Mouse (Mus musculus) ES-E14 (cell line): Measurements from ENCODE around the gene Tmem114.

Experiments used
- CHD2 ChIP-seq: IDR thresholded peaks from 2 replicates; pipeline ENCODE4 v1.6.1; 2014; ENCODE audit warnings: mild to moderate bottlenecking, low read depth, low read length, inconsistent platforms
- HCFC1 ChIP-seq: IDR thresholded peaks from 2 replicates; pipeline ENCODE4 v1.6.1; 2012; ENCODE audit warnings: low read length, inconsistent platforms, borderline replicate concordance; ENCODE audit not compliant: insufficient read depth
- ZC3H11A ChIP-seq: IDR thresholded peaks from 2 replicates; pipeline ENCODE4 v1.6.1; 2012; ENCODE audit warnings: low read depth, mild to moderate bottlenecking, inconsistent platforms, low read length, borderline replicate concordance
- ZNF384 ChIP-seq: IDR thresholded peaks from 2 replicates; pipeline ENCODE4 v1.6.1; 2012; ENCODE audit warnings: low read depth, low read length, inconsistent platforms

- no peak for TF ChIP-seq HCFC1
- TF ChIP-seq CHD2 = no peak
- TF ChIP-seq ZC3H11A = no peak
- TF ChIP-seq ZNF384 = no peak
Observed at GRCm38 (mm10) chr16:8459098-8459497, 34.2 kb upstream of the Tmem114 start.
